Mouse (Mus musculus) bone marrow, adult 2 months (tissue): ENCODE measurements around the gene Paqr7.

Experiments
- CTCF ChIP-seq: fragments of 200-500 bp; IDR thresholded peaks from 2 replicates; pipeline ENCODE4 v1.5.1; 2011; ENCODE audit warnings: low read length, control low read depth; ENCODE audit not compliant: control insufficient read depth, insufficient read depth
- POLR2A ChIP-seq: fragments of 200-500 bp; IDR thresholded peaks from 2 replicates; pipeline ENCODE4 v1.6.1; 2011; ENCODE audit warnings: low read depth, mild to moderate bottlenecking, control low read depth, low read length, borderline replicate concordance; ENCODE audit not compliant: control insufficient read depth

GRCm38 (mm10) chr4:134538997-134539580 is 42.6 kb downstream of the Paqr7 start:
- TF ChIP-seq CTCF (no peak), POLR2A (no peak)
